Mouse (Mus musculus) liver, postnatal 0 days (tissue): Measurements from ENCODE around the gene Agap3.

Source experiments
- CTCF ChIP-seq: sonication (generic); IDR thresholded peaks from 2 replicates; pipeline ENCODE4 v1.5.1; 2016; ENCODE audit warnings: antibody characterized with exemption, low read depth
- EP300 ChIP-seq: IDR thresholded peaks from 2 replicates; pipeline ENCODE4 v1.6.1; 2016; ENCODE audit warnings: antibody characterized with exemption, low read depth, mild to moderate bottlenecking

- TF ChIP-seq CTCF (no peak), EP300 (no peak)
Measured at GRCm38 (mm10) chr5:24447624-24448298, 4.2 kb upstream of the Agap3 start, which contains the start of gene Tmub1.
